Mouse (Mus musculus) midbrain, embryonic 10.5 days (tissue): ENCODE results near the gene Dis3. TPM values are rescaled to one million over a fixed set of nuclear protein-coding genes. Genes with fewer than 3 reads are reported as not detected.

Experiments
- DNase-seq: peaks from one replicate; pipeline ENCODE4 v3.0.0-alpha.2; 2017; ENCODE audit warnings: low spot score
- H3K27ac ChIP-seq: fragments of 300-500 bp; sonication (generic); replicated peaks from 2 replicates; pipeline ENCODE4 v1.5.1; 2016; ENCODE audit warnings: mild to moderate bottlenecking
- H3K27me3 ChIP-seq: fragments of 300-500 bp; sonication (generic); 2 replicates; pipeline ENCODE4 v1.6.1; 2016; ENCODE audit warnings: low read depth, mild to moderate bottlenecking; ENCODE audit not compliant: poor library complexity, severe bottlenecking
- H3K36me3 ChIP-seq: fragments of 300-500 bp; sonication (generic); 2 replicates; pipeline ENCODE4 v1.6.1; 2016; ENCODE audit warnings: mild to moderate bottlenecking, moderate library complexity
- H3K4me1 ChIP-seq: fragments of 300-500 bp; sonication (generic); 2 replicates; pipeline ENCODE4 v1.6.1; 2016
- H3K4me3 ChIP-seq: fragments of 300-500 bp; sonication (generic); 2 replicates; pipeline ENCODE4 v1.5.1; 2016; ENCODE audit warnings: mild to moderate bottlenecking, moderate library complexity
- H3K9me3 ChIP-seq: fragments of 300-500 bp; sonication (generic); replicated peaks from 2 replicates; pipeline ENCODE4 v1.6.1; 2016; ENCODE audit warnings: mild to moderate bottlenecking
- whole genome bisulfite sequencing: fragments of 180-500 bp; shearing (Covaris S2); methylation state at CpG from one replicate; pipeline ENCODE4 v1.1.7; 2016; 5-methylcytosine and 5-hydroxymethylcytosine counted together
- polyA plus RNA-seq: library from polyadenylated mRNA; unstranded; fragments of >200 nt; fragmentation: Nextera tagmentation; extraction: Ambion mirVana; gene quantifications from 2 replicates; pipeline ENCODE4 v1.2.1, GENCODE M21; 2016

Dis3 gene
- polyA plus RNA-seq = 37.1 and 37.8 TPM in 2 replicates

- under 1% methylated on average over 73 of the region's 73 CpGs for WGBS
- Histone ChIP-seq H3K9me3 (no peaks in the 10 kb centered on the region), H3K4me3 (peak within 1 kb of the TSS; percentile 98), H3K4me1 (peaks cover 14% of the 10 kb centered on the region), H3K36me3 (peaks cover 66% of the 10 kb centered on the region), H3K27ac (peak within 1 kb of the TSS; percentile 93), H3K27me3 (no peaks in the 10 kb centered on the region)
- DNase-seq = peak; percentile 98
These were observed at the start of gene Dis3, which contains the start of gene Pibf1 for GRCm38 (mm10) chr14:99099267-99099966. TSS of gene Dis3 (minus strand) at chr14:99099770. TSS of gene Pibf1 (plus strand) at chr14:99099424.

GRCm38 (mm10) chr14:99146841-99147240 is 47.3 kb upstream of the Dis3 start:
- no peak overlapping the region for H3K27ac ChIP-seq
- no peaks in the 10 kb centered on the region for H3K27me3 ChIP-seq
- WGBS = 85% methylated on average over 1 of the region's 1 CpGs
- peaks cover 31% of the 10 kb centered on the region for H3K36me3 ChIP-seq
- H3K4me1 ChIP-seq = peaks cover 17% of the 10 kb centered on the region
- DNase-seq = no peak
- H3K4me3 ChIP-seq = no peak overlapping the region
- H3K9me3 ChIP-seq = no peaks in the 10 kb centered on the region

DNA sequence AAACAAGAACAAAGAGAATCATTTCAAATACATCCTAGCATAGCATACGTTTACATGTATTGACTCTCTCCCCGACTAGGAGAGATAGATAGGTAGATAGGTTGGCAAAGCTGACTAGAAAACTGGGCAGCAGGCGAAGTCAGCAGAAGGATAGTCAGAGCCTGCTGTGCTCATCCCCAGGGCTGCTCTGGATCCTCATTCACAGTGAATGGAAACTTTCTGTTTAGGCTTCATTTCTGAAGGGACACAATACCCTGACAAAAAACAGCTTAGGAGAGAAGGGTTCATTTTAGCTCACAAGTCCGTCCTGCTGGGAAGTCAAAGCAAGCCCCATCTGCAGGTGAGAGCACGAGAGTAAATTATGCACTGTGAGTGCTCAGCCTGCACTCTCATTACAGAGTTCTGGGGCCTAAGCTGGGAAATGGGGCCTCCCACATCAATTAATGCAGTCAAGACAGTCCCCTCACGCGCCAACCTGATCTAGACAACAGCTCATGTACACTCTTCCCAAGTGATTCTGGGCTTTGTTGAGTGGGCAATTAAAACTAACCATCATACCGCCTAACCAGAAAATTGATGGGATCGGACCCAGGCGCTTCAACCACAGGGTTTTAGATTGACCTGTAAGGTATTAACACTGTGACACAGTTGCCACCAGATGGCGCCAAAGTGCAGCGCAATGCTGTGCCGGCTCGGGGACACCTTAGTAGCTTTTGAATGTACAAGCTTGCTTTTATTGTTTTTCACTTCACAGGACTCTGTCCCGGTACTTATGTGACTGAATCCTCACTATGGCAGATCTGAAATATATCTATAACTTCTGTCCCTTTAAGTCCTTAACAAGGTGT is 42.4 kb upstream of the Dis3 start:
- 21% methylated on average over 15 of the region's 15 CpGs for whole genome bisulfite sequencing
- H3K27ac ChIP-seq = no peak overlapping the region

GRCm38 (mm10) chr14:99140036-99140435 is 40.5 kb upstream of the Dis3 start:
- no peak overlapping the region for H3K27ac ChIP-seq
- no peaks in the 10 kb centered on the region for H3K27me3 ChIP-seq
- H3K36me3 ChIP-seq = peaks cover 38% of the 10 kb centered on the region
- DNase-seq = no peak
- WGBS = 95% methylated on average over 2 of the region's 2 CpGs
- H3K4me3 ChIP-seq = no peak overlapping the region
- H3K9me3 ChIP-seq = no peaks in the 10 kb centered on the region
- H3K4me1 ChIP-seq = no peaks in the 10 kb centered on the region

More for the DNA sequence above, 42.4 kb upstream of the Dis3 start:
- Histone ChIP-seq H3K4me1 (no peaks in the 10 kb centered on the region), H3K27me3 (no peaks in the 10 kb centered on the region), H3K36me3 (peaks cover 24% of the 10 kb centered on the region), H3K4me3 (no peak overlapping the region), H3K9me3 (no peaks in the 10 kb centered on the region)
- peak; percentile 82 for DNase-seq

- DNase-seq = no peak
- WGBS = 94% methylated on average over 16 of the region's 16 CpGs
- no peak overlapping the region for H3K4me3 ChIP-seq
- no peaks in the 10 kb centered on the region for H3K27me3 ChIP-seq
- no peaks in the 10 kb centered on the region for H3K9me3 ChIP-seq
- H3K27ac ChIP-seq = no peak overlapping the region
- no peaks in the 10 kb centered on the region for H3K4me1 ChIP-seq
- H3K36me3 ChIP-seq = peaks cover 37% of the 10 kb centered on the region
These were observed 36.7 kb upstream of the Dis3 start for GRCm38 (mm10) chr14:99136297-99136696.

GRCm38 (mm10) chr14:99135761-99136160 is 36.2 kb upstream of the Dis3 start:
- Histone ChIP-seq H3K9me3 (no peaks in the 10 kb centered on the region), H3K4me3 (no peak overlapping the region), H3K27me3 (no peaks in the 10 kb centered on the region), H3K36me3 (peaks cover 42% of the 10 kb centered on the region), H3K27ac (no peak overlapping the region), H3K4me1 (no peaks in the 10 kb centered on the region)
- no peak for DNase-seq
- 95% methylated on average over 9 of the region's 9 CpGs for WGBS

- Histone ChIP-seq H3K9me3 (no peaks in the 10 kb centered on the region), H3K27me3 (no peaks in the 10 kb centered on the region), H3K4me3 (no peak overlapping the region), H3K36me3 (peaks cover 38% of the 10 kb centered on the region), H3K4me1 (no peaks in the 10 kb centered on the region), H3K27ac (no peak overlapping the region)
- DNase-seq = no peak
- WGBS = 89% methylated on average over 2 of the region's 2 CpGs
These were observed 34.5 kb upstream of the Dis3 start for GRCm38 (mm10) chr14:99134048-99134447.

DNA sequence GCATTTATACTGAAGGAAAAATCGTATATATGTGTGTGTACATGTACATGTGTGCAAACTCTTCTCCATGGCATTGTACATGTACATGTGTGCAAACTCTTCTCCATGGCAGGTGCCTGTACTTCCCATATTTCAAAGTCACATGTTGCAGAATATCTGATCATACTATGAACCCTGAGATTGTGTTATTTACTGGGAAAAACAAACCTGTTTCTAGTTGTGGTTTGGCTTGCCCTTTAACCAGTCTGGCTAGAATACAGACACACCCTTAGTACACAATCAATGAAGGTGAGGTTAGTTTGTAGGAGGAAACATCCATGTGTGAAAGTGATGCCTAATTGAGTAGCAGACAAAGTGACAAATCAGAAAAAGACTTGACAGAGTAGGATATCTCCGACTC is 29.5 kb upstream of the Dis3 start:
- Histone ChIP-seq H3K9me3 (no peaks in the 10 kb centered on the region), H3K4me1 (no peaks in the 10 kb centered on the region), H3K27ac (no peak overlapping the region), H3K27me3 (no peaks in the 10 kb centered on the region), H3K4me3 (no peak overlapping the region), H3K36me3 (peaks cover 15% of the 10 kb centered on the region)
- WGBS = 90% methylated on average over 2 of the region's 2 CpGs
- no peak for DNase-seq

DNA sequence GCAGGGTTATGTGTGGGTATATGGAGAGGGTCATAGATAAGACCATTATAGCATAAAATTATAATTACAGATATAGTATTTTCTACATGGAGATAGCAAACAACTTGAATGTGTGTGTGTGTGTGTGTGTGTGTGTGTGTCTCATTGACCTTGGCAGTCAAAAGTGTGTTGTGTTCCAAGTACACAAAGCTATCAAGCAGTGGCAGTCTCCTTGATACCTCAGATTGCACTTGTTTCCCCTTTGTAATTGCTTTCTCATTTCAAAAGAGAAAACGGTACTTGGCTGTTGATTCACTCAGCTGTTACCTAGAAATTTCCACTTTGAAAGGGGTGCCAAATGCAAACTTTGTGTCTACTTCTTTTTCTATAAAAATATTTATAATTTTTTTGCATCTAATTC is 27.9 kb upstream of the Dis3 start:
- no peak for DNase-seq
- H3K27me3 ChIP-seq = no peaks in the 10 kb centered on the region
- H3K4me1 ChIP-seq = no peaks in the 10 kb centered on the region
- 83% methylated on average over 1 of the region's 1 CpGs for WGBS
- peaks cover 13% of the 10 kb centered on the region for H3K36me3 ChIP-seq
- no peak overlapping the region for H3K4me3 ChIP-seq
- no peaks in the 10 kb centered on the region for H3K9me3 ChIP-seq
- no peak overlapping the region for H3K27ac ChIP-seq

- no peak for DNase-seq
- H3K27me3 ChIP-seq = no peaks in the 10 kb centered on the region
- no peak overlapping the region for H3K27ac ChIP-seq
- H3K4me3 ChIP-seq = no peak overlapping the region
- H3K36me3 ChIP-seq = peaks cover 16% of the 10 kb centered on the region
- WGBS = 92% methylated on average over 4 of the region's 4 CpGs
- no peaks in the 10 kb centered on the region for H3K9me3 ChIP-seq
- no peaks in the 10 kb centered on the region for H3K4me1 ChIP-seq
These were observed 27.1 kb upstream of the Dis3 start for GRCm38 (mm10) chr14:99126713-99127112.

- no peaks in the 10 kb centered on the region for H3K27me3 ChIP-seq
- no peak overlapping the region for H3K4me3 ChIP-seq
- peaks cover 12% of the 10 kb centered on the region for H3K36me3 ChIP-seq
- H3K4me1 ChIP-seq = no peaks in the 10 kb centered on the region
- WGBS = 91% methylated on average over 4 of the region's 4 CpGs
- H3K27ac ChIP-seq = no peak overlapping the region
- no peaks in the 10 kb centered on the region for H3K9me3 ChIP-seq
- DNase-seq = no peak
These were observed 24.5 kb upstream of the Dis3 start for GRCm38 (mm10) chr14:99124076-99124475.

- no peaks in the 10 kb centered on the region for H3K9me3 ChIP-seq
- DNase-seq = no peak
- 89% methylated on average over 11 of the region's 11 CpGs for WGBS
These were observed 22.2 kb upstream of the Dis3 start for GRCm38 (mm10) chr14:99121584-99122339.

More at GRCm38 (mm10) chr14:99121584-99122339, 22.2 kb upstream of the Dis3 start:
- no peak overlapping the region for H3K4me3 ChIP-seq
- H3K27ac ChIP-seq = no peak overlapping the region
- H3K36me3 ChIP-seq = peaks cover 18% of the 10 kb centered on the region
- H3K27me3 ChIP-seq = no peaks in the 10 kb centered on the region
- no peaks in the 10 kb centered on the region for H3K4me1 ChIP-seq
